Mouse (Mus musculus) retina, embryonic 14.5 days (tissue): ENCODE results near the gene Vamp8.
A peak's percentile ranks its signal among the peaks of the same experiment; 100 is the strongest.

Experiments used
- DNase-seq: peaks from one replicate; pipeline ENCODE4 v3.0.0-alpha.2; 2015; ENCODE audit warnings: low spot score

Gene Vamp8

DNA sequence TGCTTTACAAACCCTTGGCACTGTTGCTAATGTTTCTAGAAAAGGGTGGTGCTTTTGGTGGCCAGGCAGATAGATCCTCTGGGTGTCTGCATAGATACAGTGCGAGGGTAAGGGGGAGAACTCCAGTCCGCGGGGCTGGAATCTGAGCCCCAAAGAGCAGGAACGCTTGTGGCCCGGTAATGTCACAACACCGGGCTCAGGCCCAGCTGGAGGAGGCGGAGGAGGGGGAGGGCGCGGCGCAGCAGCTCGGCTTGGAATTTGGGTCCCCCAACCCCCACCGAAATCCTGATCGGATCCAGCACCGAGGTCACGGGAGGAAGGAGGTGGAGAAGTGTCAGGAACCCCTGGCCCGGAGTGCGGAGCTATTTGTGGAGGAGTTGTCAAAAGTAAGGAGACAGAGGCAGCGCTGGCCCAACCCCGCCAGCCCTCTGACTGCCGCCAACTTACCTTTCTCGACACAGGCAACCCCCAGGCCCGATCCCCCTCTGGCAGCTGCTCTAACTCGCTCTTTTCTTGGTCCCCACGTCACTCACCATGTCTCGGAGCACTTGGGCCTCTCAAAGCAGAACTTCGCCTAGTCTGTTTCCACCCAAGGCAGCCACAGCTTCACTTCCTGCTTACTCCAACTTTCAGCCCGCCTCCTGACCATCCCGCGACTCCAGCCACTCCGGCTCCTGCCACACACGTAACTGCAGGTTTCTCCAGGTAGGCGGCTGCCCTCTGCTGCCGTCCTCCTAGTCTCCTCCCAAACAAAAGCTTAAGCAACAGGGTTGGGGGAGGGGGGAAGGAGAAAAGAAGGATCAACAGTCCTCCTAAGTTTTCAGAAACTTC is at the start of gene Vamp8:
TSS of gene Vamp8 (minus strand) at position 763 of the 831 bp plus-strand sequence.
- peak; percentile 56 for DNase-seq

- DNase-seq = peak; percentile 95
Observed at GRCm38 (mm10) chr6:72439355-72440185, 49.1 kb upstream of the Vamp8 start, which contains the start of gene Mat2a. Gene Mat2a (minus strand): TSS chr6:72439558.

DNA sequence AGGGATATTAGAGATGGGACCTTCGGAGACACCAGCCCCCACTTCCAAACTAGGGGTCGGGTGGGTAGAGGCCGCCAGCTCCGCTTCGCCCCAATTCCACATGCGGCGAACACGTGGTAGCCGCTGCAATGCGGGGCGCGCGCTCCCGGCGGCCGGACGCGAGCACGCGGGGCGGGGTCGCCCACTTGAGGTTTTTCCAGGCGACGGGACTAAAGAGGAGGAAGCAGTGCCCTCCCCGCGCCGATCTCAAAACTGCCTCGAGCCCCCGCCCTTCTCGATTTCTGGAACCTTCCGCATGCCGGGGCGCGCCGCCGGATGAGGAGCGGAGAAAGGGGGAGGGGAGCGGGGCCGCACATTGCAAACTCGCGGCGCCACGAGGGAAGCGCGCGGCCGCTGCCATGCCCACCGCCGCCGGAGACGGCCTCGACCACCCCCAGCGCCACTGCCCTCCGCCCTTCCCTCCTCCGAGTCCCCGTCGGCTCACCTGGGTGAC is 48.4 kb upstream of the Vamp8 start:
- DNase-seq = peak; percentile 79

DNA sequence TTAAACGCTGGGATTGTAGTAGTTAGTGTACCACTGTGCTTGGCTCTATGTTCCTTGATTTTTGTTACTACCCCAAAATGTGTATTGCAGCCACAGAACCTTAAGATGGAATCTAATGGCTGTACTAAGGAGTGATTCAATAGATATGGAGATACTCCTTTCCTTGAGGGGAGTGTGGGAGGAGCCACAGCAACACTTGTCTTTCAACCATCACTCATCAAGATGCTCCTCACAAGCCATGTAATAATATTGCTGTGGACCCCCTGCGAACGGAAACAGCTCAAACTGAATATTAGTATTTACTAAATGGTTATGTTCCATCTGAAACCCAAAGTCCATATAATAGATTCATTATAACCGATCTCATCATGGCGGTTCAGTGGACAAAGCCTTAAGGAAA is 47.7 kb upstream of the Vamp8 start:
- no peak for DNase-seq

DNA sequence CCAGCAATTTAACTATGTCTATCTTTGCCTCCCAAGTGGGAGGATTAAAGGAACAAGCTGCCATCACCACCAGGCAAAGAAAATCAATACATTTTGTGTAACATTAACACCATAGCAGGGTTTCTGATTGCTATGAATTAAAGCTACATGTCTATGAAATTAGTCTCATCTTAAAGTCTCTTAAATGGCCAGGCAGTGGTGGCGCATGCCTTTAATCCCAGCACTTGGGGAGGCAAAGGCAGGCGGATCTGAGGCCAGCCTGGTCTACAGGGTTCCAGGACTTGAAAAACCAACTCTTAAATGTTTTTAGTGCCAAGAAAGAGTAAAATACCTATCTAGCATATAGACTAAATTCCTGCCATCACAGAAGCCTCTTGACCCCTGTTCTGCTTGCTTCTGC is 41.6 kb upstream of the Vamp8 start:
- no peak for DNase-seq

GRCm38 (mm10) chr6:72430989-72431921 is 40.8 kb upstream of the Vamp8 start:
- no peak for DNase-seq

- no peak for DNase-seq
Observed at GRCm38 (mm10) chr6:72429061-72429842, 38.7 kb upstream of the Vamp8 start.

GRCm38 (mm10) chr6:72428036-72428435 is 37.5 kb upstream of the Vamp8 start:
- peak; percentile 85 for DNase-seq

- DNase-seq = no peak
Observed at GRCm38 (mm10) chr6:72425646-72426045, 35.1 kb upstream of the Vamp8 start.

DNA sequence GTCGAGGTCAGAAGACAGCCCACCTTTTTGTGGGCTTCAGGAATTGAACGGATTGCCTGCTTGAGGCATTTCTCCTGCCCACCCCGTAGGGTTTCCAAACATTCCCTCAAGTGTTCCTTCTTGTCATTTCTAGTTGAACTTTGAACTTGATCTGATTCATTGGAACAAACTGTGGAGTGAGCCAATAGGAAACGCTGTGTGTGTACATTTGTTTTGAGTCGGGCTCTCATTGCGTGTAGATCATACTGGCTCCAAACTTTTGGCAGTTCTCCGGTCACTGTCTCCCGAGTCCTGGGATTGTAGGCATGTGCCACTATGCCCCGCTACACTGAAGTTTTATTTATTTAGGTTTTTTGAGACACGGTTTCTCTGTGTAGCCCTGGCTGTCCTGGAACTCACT is 30.4 kb upstream of the Vamp8 start:
- DNase-seq = no peak

DNA sequence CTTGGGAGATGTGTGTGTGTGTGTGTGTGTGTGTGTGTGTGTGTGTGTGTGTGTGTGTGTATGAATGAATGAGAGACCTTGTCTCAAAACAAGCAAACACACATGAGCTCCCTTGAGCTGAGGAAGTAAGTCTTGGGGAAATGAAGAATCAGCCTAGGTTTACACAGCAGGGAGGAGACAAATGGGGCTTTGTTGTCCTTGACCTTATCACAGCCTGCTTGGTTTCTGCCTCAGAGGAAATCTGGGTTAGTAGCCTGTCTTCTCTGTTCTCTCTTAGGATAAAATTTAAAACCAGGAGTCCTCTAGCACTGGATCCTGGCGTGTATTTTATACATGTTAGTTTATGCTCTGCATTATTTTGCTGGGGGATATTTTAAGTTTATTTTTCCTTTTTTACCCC is 29.3 kb upstream of the Vamp8 start:
- no peak for DNase-seq

DNA sequence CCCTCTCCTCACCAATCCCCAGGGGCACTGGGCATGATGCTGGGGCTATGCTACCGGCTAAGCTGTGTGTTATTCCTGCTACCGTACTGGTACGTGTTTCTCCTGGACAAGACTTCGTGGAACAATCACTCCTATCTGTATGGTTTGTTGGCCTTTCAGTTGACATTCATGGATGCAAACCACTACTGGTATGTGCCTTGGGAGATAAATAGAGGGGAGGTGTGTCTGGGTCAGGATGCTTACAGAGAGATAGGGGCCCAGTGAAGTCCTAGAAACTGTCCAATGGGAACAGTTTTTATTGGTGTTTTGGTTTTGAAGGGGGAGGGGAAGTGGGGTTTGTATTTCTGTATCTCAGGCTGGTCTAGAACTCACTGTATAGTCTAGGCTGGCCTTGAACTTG is 27.8 kb upstream of the Vamp8 start:
- no peak for DNase-seq

DNA sequence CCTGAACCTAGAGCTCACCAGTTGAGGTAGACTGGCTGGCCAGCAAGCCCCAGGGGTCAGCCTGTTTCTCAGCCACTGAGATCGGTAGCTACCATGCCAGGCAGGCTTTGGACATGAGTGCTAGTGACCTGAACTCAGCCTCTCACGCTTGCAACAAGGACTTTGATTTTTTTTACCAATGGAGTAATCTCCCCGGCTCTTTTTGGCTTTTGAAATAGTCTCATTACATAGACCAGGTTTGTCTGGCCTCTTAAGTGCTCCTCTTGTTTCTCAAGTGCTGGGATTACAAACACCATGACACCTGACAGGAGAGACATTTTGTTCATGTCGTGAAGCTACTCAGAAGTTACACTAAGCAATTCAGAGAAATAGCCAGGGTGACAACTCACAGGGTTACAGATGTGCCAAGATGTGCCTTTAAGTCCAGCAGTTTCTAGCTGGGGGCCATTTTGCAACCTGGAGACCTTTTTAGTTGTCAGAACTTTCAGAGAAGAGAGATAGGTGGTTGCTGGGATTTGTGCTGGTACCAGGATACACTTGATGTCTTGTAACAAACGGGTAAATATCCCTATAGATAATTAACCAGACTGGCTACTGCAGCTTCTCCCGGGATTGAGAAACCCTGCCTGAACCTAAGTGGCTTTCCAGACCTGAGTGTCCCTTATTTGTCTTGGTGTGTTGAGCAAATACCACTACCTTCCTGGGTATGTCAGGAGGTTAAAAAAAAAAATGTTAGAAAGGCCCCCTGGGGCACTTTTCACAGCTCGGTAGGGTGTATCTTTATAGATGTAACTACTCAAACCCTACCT is 25.7 kb upstream of the Vamp8 start:
- no peak for DNase-seq

- no peak for DNase-seq
Observed at GRCm38 (mm10) chr6:72415181-72415580, 24.7 kb upstream of the Vamp8 start.

- peak; percentile 98 for DNase-seq
Observed at GRCm38 (mm10) chr6:72414076-72414756, 23.7 kb upstream of the Vamp8 start, which contains the start of gene Ggcx. Gene Ggcx (plus strand): TSS chr6:72414308.

GRCm38 (mm10) chr6:72410518-72410917 is 20.0 kb upstream of the Vamp8 start:
- no peak for DNase-seq

DNA sequence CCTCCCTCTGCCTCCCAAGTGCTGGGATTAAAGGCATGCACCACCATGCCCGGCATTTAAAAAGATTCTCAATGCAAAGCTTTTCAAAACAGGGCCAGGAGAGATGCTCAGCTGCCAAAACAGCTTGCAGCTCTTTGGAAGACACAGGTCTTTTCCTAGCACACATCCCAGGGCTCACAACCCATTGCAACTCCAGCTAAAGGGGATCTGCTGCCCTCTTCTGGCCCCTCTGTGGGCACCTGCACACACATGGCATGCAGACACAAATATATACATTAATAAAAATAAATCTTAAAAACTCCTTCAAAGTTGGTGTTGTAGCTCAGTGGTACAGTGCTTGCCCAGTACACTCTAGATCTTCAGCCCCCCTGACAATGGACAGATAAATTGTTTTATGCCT is 19.5 kb upstream of the Vamp8 start:
- DNase-seq = no peak

DNA sequence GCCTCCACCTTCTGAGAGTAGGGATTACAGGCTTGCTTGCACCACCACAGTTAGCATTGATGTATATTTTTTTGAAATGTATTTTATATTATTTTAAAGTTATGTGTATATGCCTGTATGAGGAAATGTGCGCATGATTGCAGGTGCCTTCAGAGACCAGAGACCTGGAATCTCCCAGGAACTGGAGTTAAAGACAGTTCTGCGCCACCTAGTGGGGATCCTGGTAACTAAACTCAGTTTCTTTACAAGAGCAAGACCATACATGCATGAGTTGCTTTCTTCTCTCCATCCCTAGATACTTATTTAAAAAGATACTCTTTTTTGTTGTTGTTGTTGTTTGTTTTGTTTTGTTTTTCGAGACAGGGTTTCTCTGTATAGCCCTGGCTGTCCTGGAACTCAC is 19.1 kb upstream of the Vamp8 start:
- DNase-seq = peak; percentile 92

DNA sequence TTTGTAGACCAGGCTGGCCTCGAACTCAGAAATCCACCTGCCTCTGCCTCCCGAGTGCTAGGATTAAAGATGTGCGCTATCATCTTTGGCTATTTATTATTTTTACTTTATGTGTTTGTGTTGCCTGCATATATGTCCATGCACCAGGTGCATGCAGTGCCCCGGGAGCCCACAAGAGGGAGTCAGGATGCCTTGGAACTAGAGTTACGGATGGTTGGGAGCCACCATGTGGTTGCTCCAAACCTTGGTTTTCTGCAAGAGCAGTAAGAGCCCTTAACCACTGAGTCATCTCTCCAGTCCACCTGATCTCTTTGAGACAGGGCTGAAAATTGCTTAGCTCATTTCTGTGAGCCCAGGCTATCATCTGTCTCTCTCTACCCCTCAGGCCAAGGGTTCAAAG is 16.6 kb upstream of the Vamp8 start:
- DNase-seq = peak; percentile 86
